Mouse (Mus musculus): ENCODE measurements around the gene Ushbp1. TPM values are rescaled to one million over a fixed set of nuclear protein-coding genes. Genes with fewer than 3 reads are reported as not detected.
"Not testable (repeated sequence)": the region's sequence is repeated elsewhere in the genome, so short reads cannot be mapped to it uniquely, and the experiment has no call there.

The Ushbp1 gene
- 6.1 and 7.3 TPM in 2 replicates for polyA plus RNA-seq (2015; fragmentation: Nextera tagmentation; extraction: Ambion mirVana)

- Histone ChIP-seq H3K9ac (peak within 1 kb of the TSS; percentile 82), H3K4me1 (replicated peaks) (peaks cover 8% of the 10 kb centered on the region), H3K4me3 (peak within 1 kb of the TSS; percentile 83), H3K27ac (replicated peaks) (peak within 1 kb of the TSS; percentile 64), H3K36me3 (peaks cover 21% of the 10 kb centered on the region), H3K4me2 (peak within 1 kb of the TSS; percentile 74), H3K27me3 (no peaks in the 10 kb centered on the region), H3K9me3 (no peaks in the 10 kb centered on the region)
- 83% methylated on average over 9 of the region's 9 CpGs for WGBS
- no peak for ATAC-seq (ENCODE audit: low read depth)
Measured at GRCm38 (mm10) chr8:71395629-71396028, at the start of gene Ushbp1. Gene Ushbp1 (minus strand): TSS chr8:71395802.

DNA sequence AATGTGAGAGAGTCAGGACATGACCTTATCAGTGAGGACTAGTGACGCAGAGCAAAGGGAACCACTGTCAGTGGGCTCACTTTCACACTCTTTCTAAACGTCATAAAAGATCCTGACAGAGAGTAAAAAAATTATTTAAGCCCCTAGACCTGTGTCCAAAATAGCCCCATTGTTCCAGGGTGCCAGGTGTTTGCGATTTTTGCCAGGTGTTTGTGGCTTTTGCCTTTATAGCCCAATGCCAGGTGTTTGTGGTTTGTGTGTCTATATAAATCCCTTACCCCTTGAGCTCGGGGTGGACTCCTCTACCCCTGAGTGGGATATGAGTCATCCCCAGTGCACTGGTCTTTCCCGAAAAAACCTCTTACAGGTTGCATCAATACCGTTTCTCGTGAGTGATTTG is 49.5 kb upstream of the Ushbp1 start:
- 85% methylated on average over 7 of the region's 7 CpGs for WGBS
- H3K27me3 ChIP-seq: peaks cover 11% of the 10 kb centered on the region
- no peak overlapping the region for H3K9ac ChIP-seq
- H3K36me3 ChIP-seq: no peaks in the 10 kb centered on the region
- ATAC-seq (ENCODE audit: low read depth): no peak
- no peaks in the 10 kb centered on the region for H3K4me1 ChIP-seq (replicated peaks)
- no peak overlapping the region for H3K27ac ChIP-seq (replicated peaks)
- no peak overlapping the region for H3K4me3 ChIP-seq
- no peaks in the 10 kb centered on the region for H3K9me3 ChIP-seq
- no peak overlapping the region for H3K4me2 ChIP-seq

- Histone ChIP-seq H3K9ac (no peak overlapping the region), H3K9me3 (no peaks in the 10 kb centered on the region), H3K36me3 (no peaks in the 10 kb centered on the region), H3K4me1 (replicated peaks) (no peaks in the 10 kb centered on the region), H3K4me2 (no peak overlapping the region), H3K4me3 (no peak overlapping the region), H3K27ac (replicated peaks) (no peak overlapping the region), H3K27me3 (peaks cover 11% of the 10 kb centered on the region)
- 0% methylated on average over 7 of the region's 7 CpGs for WGBS
- ATAC-seq (ENCODE audit: low read depth): no peak
Measured at GRCm38 (mm10) chr8:71441404-71441803, 45.8 kb upstream of the Ushbp1 start.

- no peak overlapping the region for H3K4me2 ChIP-seq
- ATAC-seq (ENCODE audit: low read depth): no peak
- 58% methylated on average over 3 of the region's 3 CpGs for WGBS
- no peaks in the 10 kb centered on the region for H3K36me3 ChIP-seq
- H3K9me3 ChIP-seq: 0 out of 2 replicates have a peak, but pooled peaks cover 2% of the 10 kb centered on the region
- no peaks in the 10 kb centered on the region for H3K4me1 ChIP-seq (replicated peaks)
- H3K9ac ChIP-seq: no peak overlapping the region
- H3K27ac ChIP-seq (replicated peaks): no peak overlapping the region
- H3K27me3 ChIP-seq: peaks cover 3% of the 10 kb centered on the region
- no peak overlapping the region for H3K4me3 ChIP-seq
Measured at GRCm38 (mm10) chr8:71437041-71437440, 41.4 kb upstream of the Ushbp1 start.

GRCm38 (mm10) chr8:71432935-71433334 is 37.3 kb upstream of the Ushbp1 start:
- not testable (repeated sequence) for H3K4me1 ChIP-seq (replicated peaks); H3K27ac ChIP-seq (replicated peaks); ATAC-seq (ENCODE audit: low read depth); H3K36me3 ChIP-seq; H3K4me2 ChIP-seq; H3K27me3 ChIP-seq; H3K9me3 ChIP-seq; H3K4me3 ChIP-seq; H3K9ac ChIP-seq
- 87% methylated on average over 1 of the region's 1 CpGs for WGBS

- Histone ChIP-seq H3K27ac (replicated peaks) (no peak overlapping the region), H3K9me3 (peaks cover 4% of the 10 kb centered on the region; the same call in 1 of the 2 replicates), H3K36me3 (no peaks in the 10 kb centered on the region), H3K4me1 (replicated peaks) (no peaks in the 10 kb centered on the region), H3K4me3 (no peak overlapping the region), H3K4me2 (no peak overlapping the region), H3K9ac (no peak overlapping the region), H3K27me3 (no peaks in the 10 kb centered on the region)
- ATAC-seq (ENCODE audit: low read depth): no peak
Measured at GRCm38 (mm10) chr8:71422121-71422520, 26.5 kb upstream of the Ushbp1 start.

- 50% methylated on average over 11 of the region's 11 CpGs for WGBS
- no peak overlapping the region for H3K9ac ChIP-seq
- H3K4me2 ChIP-seq: no peak overlapping the region
- no peaks in the 10 kb centered on the region for H3K27me3 ChIP-seq
- H3K4me1 ChIP-seq (replicated peaks): peaks cover 8% of the 10 kb centered on the region
- H3K27ac ChIP-seq (replicated peaks): no peak overlapping the region
- ATAC-seq (ENCODE audit: low read depth): no peak
- H3K9me3 ChIP-seq: no peaks in the 10 kb centered on the region
- peaks cover 5% of the 10 kb centered on the region; the same call in 1 of the 2 replicates for H3K36me3 ChIP-seq
- H3K4me3 ChIP-seq: no peak overlapping the region
Measured at GRCm38 (mm10) chr8:71411535-71412273, 16.1 kb upstream of the Ushbp1 start.

GRCm38 (mm10) chr8:71408231-71408630 is 12.6 kb upstream of the Ushbp1 start:
- Histone ChIP-seq H3K27me3 (no peaks in the 10 kb centered on the region), H3K4me3 (no peak overlapping the region), H3K27ac (replicated peaks) (no peak overlapping the region), H3K9ac (no peak overlapping the region), H3K4me1 (replicated peaks) (peaks cover 24% of the 10 kb centered on the region), H3K4me2 (no peak overlapping the region), H3K36me3 (peaks cover 5% of the 10 kb centered on the region; the same call in 1 of the 2 replicates), H3K9me3 (no peaks in the 10 kb centered on the region)
- no peak for ATAC-seq (ENCODE audit: low read depth)
- WGBS: 95% methylated on average over 4 of the region's 4 CpGs

GRCm38 (mm10) chr8:71407441-71407840 is 11.8 kb upstream of the Ushbp1 start:
- Histone ChIP-seq H3K27ac (replicated peaks) (no peak overlapping the region), H3K9ac (no peak overlapping the region), H3K4me2 (no peak overlapping the region), H3K27me3 (no peaks in the 10 kb centered on the region), H3K4me3 (no peak overlapping the region), H3K4me1 (replicated peaks) (peaks cover 24% of the 10 kb centered on the region), H3K36me3 (peaks cover 5% of the 10 kb centered on the region; the same call in 1 of the 2 replicates), H3K9me3 (no peaks in the 10 kb centered on the region)
- WGBS: 94% methylated on average over 14 of the region's 14 CpGs
- no peak for ATAC-seq (ENCODE audit: low read depth)

- peaks cover 5% of the 10 kb centered on the region; the same call in 1 of the 2 replicates for H3K36me3 ChIP-seq
- no peaks in the 10 kb centered on the region for H3K9me3 ChIP-seq
- peak overlapping the region; percentile 42 for H3K4me3 ChIP-seq
- under 1% methylated on average over 55 of the region's 55 CpGs for WGBS
- ATAC-seq (ENCODE audit: low read depth): peak; percentile 72
- H3K4me2 ChIP-seq: peak overlapping the region; percentile 82
- peaks cover 24% of the 10 kb centered on the region for H3K4me1 ChIP-seq (replicated peaks)
- peak overlapping the region; percentile 60 for H3K9ac ChIP-seq
- H3K27me3 ChIP-seq: no peaks in the 10 kb centered on the region
- H3K27ac ChIP-seq (replicated peaks): no peak overlapping the region
Measured at GRCm38 (mm10) chr8:71406099-71407015, 10.8 kb upstream of the Ushbp1 start.

DNA sequence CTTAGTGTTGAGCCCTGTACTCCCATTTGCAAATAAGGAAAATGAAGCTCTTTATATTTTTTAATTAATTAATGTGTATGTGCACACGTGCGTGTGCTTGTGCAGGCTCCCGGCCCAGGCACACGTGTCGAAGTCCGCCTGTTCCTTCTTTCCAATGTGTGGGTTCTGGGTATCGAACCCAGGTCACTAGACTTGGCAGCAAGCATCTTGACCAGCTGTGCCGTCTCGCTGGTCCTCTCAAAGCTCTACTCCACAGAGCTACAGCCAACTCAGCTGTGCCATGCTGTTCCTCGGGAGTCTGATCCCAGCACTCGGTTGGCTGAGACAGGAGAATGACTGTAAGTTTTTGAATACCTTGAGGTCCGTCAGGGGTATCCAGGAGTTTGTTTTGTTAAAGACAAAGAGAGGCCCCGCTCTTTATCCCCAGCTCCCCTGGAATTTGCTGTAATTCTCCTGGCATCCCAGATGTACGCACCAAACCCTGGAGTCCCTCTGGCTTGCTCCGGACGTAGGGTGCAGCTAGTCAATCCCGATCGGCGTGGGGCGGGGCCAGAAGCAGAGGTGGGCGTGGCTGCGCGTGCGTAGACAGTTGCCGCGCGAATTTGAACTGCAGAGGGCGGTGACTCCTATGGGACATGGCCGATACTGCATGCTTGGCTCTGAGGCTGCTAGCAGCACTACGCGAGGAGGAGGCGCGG is 9.9 kb upstream of the Ushbp1 start, which contains the start of gene Ankle1:
TSS of gene Ankle1 (plus strand) at position 610 of the 698 bp plus-strand sequence.
- Histone ChIP-seq H3K9me3 (no peaks in the 10 kb centered on the region), H3K27me3 (no peaks in the 10 kb centered on the region), H3K4me1 (replicated peaks) (peaks cover 24% of the 10 kb centered on the region), H3K36me3 (peaks cover 8% of the 10 kb centered on the region), H3K9ac (peak within 1 kb of the TSS; percentile 60), H3K4me3 (peak within 1 kb of the TSS; percentile 42), H3K27ac (replicated peaks) (0 out of 2 replicates have a peak within 1 kb of the TSS, but pooled peaks have one; percentile 28), H3K4me2 (peak within 1 kb of the TSS; percentile 82)
- WGBS: 17% methylated on average over 33 of the region's 33 CpGs
- ATAC-seq (ENCODE audit: low read depth): peak; percentile 85
